Mouse (Mus musculus): Measurements from ENCODE around the gene Cutal.
"Not testable (repeated sequence)": the region's sequence is repeated elsewhere in the genome, so short reads cannot be mapped to it uniquely, and the experiment has no call there.

Cutal gene

DNA sequence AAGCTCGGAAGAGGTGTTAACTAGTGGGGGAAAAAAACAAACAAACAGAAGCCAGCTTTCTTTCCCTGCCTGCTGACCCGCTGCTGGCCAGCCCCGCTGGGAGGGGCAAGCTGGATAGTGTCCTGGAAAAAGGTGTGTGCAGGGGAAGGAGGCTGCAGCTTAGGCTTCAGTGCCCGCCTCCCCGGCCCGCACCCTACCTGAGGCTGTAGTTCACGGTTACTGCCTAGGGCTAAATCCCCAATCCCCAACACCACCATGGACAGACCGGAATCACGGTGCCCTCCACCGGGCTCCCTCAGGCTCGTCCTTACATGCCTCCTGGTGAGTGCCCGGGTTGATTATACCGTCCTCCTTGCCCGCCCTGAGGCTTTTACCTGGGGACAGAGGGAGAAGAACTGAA lies at the start of gene Cutal:
Gene Cutal (plus strand): TSS at position 126 of the 400 bp plus-strand sequence.
- DNase-seq, result no peak

DNA sequence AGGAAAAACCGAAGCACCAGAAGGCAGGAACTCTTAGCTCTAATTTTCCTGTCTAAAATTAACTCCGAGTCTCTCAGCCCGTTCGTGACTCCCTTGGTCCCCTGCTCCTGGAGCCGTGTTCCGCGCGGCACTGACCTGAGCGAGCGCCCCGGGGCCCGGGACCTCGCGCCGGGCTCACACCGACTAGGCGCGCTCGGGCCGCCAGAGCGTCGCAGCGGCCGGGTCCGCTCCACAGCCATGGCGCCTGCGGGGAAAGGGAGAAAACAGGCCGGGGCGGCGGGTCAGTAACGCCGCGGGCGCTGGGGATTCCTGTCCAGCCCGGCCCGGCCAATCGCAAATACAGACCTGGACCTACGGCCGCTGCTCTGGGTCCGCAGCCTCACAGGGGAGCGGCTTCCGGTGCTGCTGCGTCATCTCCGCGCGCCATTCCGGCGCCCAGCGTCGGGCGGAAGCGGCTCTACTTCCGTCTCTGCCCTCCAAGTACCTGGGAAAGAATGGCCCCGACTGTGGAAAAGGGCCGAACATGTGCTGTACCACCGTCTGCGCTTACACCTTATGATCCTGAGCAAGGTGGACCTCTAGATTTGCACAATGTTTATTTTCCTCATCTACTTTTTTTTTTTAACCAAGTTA lies 48.3 kb upstream of the Cutal start, which contains the start of gene Fbxw2:
Gene Fbxw2 (minus strand): TSS at position 485 of the 633 bp plus-strand sequence.
- DNase-seq, result peak; percentile 92

- no peak for DNase-seq
These were observed 47.5 kb upstream of the Cutal start for GRCm38 (mm10) chr2:34826460-34827231.

DNA sequence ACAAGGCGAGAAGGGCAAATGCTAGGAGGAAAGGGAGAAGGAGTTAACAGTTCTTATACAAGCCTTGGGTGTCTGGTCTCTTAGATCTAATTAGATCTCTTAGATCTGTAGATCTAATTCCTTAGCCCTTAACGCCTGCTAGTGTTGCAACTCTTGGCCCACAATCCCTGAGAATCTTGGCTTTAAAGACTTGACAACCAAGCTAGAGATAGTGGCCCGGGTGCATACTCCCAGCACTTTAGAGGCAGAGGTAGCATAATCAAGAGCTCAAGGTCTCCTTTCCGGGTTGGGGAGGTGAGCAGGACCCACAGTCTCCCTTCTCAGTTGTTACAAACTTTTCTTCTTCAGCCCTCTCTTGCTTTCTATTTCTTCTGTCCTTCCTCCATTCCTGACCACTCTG lies 46.6 kb upstream of the Cutal start:
- no peak for DNase-seq

DNA sequence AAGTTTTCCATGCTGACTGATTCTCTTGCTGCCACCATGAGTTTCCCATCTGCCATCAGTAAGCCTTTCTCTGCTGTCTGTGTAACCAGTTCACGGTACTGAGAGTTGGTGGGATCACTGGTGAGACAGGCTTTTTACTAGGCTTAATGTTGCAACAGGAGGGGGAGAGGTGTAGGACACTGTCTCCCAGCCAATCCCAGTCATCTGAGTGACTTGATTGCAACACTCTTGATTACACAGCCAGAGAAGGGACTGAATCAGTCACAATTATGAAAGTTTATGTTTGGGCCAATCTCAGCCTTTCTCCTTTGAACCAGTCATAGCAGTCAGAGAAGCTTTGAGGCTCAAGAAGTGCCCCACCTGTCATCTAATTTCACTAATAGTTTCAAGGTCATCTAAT lies 46.2 kb upstream of the Cutal start:
- no peak for DNase-seq

GRCm38 (mm10) chr2:34830066-34830465 lies 44.1 kb upstream of the Cutal start:
- not testable (repeated sequence) for DNase-seq

DNA sequence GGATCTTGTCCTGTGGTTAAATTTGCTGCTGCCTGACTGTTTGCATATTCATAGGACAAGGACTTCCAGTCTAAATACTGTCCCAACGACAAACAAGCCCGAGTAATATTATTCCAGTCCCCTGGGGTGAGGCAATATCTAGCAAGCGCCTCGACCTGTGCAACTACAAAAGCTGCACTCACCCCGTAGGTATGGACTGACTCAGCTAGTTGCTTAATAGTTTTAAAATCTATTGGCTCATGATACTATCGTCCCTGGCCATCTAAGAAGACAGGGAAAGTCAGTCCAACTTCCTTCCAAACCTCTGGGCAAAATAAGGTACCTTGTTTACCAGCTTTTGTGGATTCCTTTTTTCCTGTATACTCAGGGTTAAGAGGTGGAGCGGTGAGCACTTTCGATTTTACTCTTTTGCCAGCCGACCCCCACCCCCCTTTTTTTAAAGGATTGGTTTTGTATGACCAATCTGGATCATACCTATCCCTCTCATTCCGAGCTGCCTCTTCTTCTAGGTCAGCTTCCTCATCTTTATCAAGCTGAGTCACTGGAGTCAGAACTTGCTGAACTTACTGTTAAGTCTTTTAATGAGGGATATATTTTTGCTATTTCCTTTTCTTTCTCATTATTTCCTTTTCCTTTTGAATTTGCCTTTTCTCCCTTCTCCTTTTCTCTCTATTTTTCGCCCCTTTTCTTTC lies 41.3 kb upstream of the Cutal start, which contains the start of gene Gm34653:
Gene Gm34653 (plus strand): TSS at position 242 of the 692 bp plus-strand sequence.
- DNase-seq, result not testable (repeated sequence)

- no peak for DNase-seq
These were observed 40.6 kb upstream of the Cutal start for GRCm38 (mm10) chr2:34833624-34834023.

DNA sequence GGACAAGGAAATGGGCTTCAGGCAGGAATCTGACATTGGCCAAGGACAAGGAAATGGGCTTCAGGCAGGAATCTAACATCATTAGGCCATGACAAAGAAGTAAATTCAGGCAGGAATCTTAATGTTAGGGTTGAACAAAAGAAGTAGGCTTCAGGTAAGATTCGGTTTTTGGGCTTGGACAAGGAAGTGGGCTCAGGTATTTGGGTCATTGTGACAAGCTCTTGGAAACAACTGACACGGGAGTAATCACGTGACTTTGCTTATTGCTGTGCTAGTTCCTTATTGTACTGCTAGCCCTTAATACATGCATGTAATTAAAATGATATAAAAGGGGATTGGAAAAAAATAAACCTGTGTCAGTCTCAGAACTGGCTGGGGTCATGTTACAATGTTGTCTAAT lies 38.5 kb upstream of the Cutal start:
- DNase-seq, result no peak

- not testable (repeated sequence) for DNase-seq
These were observed 34.1 kb upstream of the Cutal start for GRCm38 (mm10) chr2:34840143-34840542.

GRCm38 (mm10) chr2:34841706-34842105 lies 32.5 kb upstream of the Cutal start:
- DNase-seq, result no peak

- no peak for DNase-seq
These were observed 30.8 kb upstream of the Cutal start for GRCm38 (mm10) chr2:34843211-34843939.

DNA sequence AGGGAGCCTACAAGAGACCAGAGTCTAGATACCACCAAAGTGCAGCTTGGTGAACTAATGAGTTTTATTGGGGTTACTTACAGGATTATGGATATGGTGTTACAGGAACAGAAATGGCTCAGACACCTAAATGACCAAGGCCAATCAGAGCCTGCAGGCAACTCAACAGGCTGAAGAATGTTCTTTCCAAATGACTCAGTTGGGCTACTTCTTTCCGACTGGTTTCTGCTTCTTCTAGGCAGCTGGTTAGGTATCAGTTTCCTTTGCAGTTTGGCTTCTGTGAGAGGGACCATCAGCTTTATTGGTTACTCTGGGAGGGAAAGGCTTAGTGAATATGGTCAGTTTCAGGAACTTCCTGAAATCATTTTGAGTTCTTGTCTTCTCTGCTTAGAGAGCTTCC lies 26.5 kb upstream of the Cutal start:
- DNase-seq, result no peak

DNA sequence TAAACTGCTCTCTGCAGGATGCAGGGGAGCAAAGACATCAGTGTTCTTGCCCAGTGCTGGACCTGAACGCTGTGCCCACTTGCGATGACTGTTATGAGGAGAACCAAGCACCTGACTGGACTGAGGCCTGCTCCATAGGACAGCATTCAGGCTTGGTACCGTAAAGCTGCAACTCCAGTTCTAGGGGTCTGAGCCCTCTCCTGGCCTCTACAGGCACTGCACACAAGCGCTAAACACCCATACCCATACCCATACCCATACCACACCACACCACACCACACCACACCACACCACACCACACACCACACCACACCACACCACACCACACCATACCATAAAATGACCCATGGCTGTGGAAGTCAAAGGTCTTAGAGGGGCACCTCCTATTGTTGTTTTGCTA lies 18.9 kb upstream of the Cutal start:
- DNase-seq, result no peak

DNA sequence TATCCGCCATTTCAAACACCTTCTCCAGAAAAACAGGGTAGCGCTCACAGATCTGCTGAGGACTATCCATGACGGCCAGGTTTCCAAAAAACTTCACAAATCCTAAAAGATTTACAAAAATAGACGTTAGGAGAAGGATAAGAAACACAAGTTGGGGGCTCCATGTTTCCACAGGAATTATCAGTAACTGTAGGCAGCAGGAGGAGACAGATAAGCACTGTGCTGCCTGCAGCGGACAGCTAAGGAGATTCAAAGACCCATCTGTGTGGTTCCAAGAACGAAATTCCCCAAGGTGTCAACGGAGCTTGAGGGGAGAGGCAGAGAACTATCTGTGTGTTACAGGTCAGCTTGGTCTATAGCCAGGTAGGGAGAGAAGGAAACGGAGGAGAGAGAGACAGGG lies 16.5 kb upstream of the Cutal start:
- DNase-seq, result no peak

GRCm38 (mm10) chr2:34869680-34870079 lies 4.5 kb upstream of the Cutal start:
- DNase-seq, result no peak

DNA sequence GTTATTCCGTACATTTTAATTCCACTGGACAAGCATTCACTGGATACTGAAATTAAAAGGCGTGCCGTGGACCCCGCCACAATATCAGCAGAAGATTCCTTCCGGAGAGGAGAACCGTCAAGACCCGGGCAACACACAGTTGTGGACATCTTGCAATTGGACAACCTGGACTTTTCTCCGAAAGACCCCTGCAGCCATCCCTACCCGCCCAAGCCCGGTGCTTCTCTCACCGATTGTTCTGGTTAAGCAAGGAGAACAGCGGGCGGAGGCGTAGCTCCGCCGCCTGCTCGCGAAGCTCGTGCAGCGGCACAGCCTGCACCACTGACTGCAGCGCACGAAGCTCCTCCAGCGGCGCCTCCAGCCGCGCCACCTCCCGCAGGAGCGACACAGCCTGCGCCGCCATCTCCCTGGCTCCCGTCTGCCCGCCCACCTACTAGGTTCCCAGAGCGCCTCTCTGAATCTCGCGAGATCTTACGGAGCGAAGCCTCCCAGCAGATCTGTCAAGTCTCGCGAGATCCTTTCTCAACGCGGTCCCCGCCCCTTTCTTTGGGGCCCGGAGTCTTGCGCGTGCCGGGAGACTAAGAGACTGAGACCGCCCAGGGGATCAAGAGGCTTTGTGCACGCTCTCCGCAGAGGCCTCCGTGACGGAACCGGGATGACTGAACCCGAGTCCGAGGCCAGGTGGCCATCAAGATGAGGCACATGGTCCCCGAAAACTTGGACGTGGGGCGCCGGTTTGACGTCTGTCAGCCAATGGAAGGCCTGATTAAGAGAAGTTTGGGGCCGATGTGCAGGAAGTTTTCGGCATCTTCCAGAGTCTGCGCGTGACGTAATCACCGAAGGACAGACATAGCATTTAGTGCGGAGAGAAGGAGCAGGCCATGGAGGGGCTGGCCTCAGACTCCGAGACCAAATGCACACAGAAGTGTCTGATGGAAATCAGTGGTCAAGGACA lies 3.4 kb upstream of the Cutal start:
- DNase-seq, result peak; percentile 90

DNA sequence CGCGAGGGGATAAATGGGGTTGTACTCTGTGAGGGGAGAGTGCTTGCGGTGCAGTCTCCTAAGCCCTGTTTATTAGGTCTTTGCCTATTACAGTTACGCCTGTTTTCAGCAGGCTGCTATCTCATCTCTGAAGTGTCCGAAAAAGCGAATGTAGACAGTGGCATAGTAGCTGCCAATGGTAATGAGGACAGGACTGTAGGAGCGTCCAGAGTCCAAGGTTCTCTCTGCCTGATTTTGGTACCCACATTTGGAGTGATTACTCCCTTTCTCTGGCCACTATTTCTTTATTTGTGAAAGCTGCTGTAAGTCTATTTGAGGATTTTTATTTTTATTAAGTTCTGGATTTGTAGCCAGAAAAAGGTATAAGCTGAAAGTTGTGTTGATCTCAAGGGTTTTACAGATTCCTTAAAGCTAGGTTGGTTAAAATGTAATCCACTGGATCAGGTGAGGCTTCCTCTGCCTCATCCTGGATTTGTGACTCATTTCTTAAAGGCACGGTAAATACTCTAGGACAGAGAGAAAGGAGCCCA lies 685 bp downstream of the Cutal start, which contains the start of gene Psmd5:
Gene Psmd5 (minus strand): TSS at position 153 of the 530 bp plus-strand sequence.
- DNase-seq, result no peak

DNA sequence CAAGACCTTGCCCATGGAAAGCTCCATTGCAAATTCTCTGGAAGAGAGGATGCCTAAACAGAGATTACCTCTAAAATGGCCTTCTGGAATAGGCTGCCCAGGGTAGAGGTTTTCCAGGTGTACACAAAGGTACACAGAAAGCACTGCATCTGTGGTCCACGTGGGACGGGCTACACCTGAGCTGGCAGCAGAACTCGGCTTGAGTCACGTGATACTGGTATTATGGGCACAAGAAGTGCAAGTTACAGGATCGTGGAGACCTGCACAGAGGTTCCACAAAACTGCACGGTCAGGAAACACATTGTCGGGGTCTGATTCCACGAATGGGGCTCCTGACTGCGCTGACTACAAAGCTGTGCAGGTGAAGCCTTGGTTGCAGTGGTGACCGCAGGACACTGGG lies 5.9 kb downstream of the Cutal start:
- DNase-seq, result no peak

- DNase-seq, result no peak
These were observed 8.6 kb downstream of the Cutal start for GRCm38 (mm10) chr2:34882757-34883156.

DNA sequence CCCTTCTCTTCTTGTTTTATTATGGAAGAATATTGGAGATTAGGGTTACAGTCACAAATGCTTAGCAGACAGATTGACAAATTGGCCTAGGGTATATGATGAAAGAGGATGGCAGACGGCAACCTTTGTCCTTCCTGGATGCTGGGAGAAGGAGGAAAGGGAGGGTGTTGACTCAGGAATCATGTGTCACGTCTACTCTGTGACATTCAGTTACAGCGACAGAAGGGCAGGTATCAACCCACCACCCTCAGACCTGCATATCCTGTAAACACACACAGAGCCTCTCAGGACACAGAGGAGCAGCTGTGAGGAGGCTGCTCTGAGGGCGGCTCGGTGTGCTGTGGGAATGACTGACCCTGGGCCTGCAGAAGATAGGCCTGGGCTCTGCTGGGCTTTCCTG lies 9.0 kb downstream of the Cutal start:
- DNase-seq, result no peak

Measured in cerebellum, adult 11 months (tissue).